Mouse (Mus musculus) olfactory bulb, adult 2 months (tissue): ENCODE data around the gene Wscd2.

ENCODE experiments used
- CTCF ChIP-seq: fragments of 200-500 bp; IDR thresholded peaks from 2 replicates; pipeline ENCODE4 v1.5.1; 2012; ENCODE audit warnings: low read depth, mild to moderate bottlenecking, low read length, moderate library complexity; ENCODE audit not compliant: insufficient read depth
- POLR2A ChIP-seq: fragments of 200-500 bp; IDR thresholded peaks from 2 replicates; pipeline ENCODE4 v1.6.1; 2012; ENCODE audit warnings: mild to moderate bottlenecking, low read depth, low read length, moderate library complexity; ENCODE audit not compliant: insufficient read depth

GRCm38 (mm10) chr5:113461998-113462625 lies 28.0 kb upstream of the Wscd2 start:
- TF ChIP-seq CTCF (no peak), POLR2A (no peak)
